Mouse (Mus musculus) G1E (cell line): Measurements from ENCODE around the gene Cdr2.

Source experiments
- CTCF ChIP-seq: IDR thresholded peaks from 2 replicates; pipeline ENCODE4 v1.5.1; 2012; ENCODE audit warnings: low read depth, low read length, inconsistent platforms, mixed read lengths
- GATA1 ChIP-seq: IDR thresholded peaks from 2 replicates; pipeline ENCODE4 v1.6.1; 2012; ENCODE audit warnings: borderline replicate concordance, low read length, inconsistent platforms, mixed read lengths
- GATA2 ChIP-seq: IDR thresholded peaks from 2 replicates; pipeline ENCODE4 v1.6.1; 2012; ENCODE audit warnings: low read depth, low read length, inconsistent platforms, borderline replicate concordance
- POLR2AphosphoS5 ChIP-seq: IDR thresholded peaks from 2 replicates; pipeline ENCODE4 v1.6.1; 2012; ENCODE audit warnings: low read depth, low read length, inconsistent platforms; ENCODE audit not compliant: insufficient replicate concordance
- TAL1 ChIP-seq: conservative IDR thresholded peaks from 2 replicates; pipeline ENCODE4 v1.6.1; 2012; ENCODE audit warnings: low read depth, low read length, inconsistent platforms, mixed read lengths

DNA sequence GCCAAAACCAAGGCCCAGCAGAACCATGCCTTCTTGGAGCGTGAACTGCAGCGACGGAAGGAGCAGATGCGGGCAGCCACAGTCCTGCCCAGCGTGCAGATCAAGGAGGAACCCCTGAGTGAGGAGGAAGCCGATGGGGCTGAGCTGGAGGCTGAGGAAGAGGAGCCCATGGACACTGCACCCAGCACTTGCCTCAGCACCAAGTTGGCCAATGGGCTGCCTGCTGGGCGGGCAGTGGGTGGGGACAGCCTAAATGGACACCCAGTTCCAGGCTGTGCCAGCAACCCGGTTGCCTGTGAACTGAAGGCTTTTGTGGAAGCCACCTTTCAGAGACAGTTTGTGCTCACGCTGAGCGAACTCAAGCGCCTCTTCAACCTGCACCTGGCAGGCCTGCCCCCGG lies 41.8 kb downstream of the Cdr2 start:
- TF ChIP-seq CTCF (no peak), TAL1 (no peak), GATA1 (no peak), POLR2AphosphoS5 (no peak), GATA2 (no peak)
